Mouse (Mus musculus) kidney, postnatal 0 days (tissue): ENCODE measurements around the gene Tacc3. TPM values are rescaled to one million over a fixed set of nuclear protein-coding genes. Genes with fewer than 3 reads are reported as not detected.

ENCODE experiments used
- ATAC-seq: fragments of 200-750 bp; cut with Nextera tagmentation; replicated peaks from 2 replicates; pipeline ENCODE4 v1.8.0; 2017; ENCODE audit warnings: low read depth, moderate number of reproducible peaks, moderate TSS enrichment, moderate library complexity; ENCODE audit not compliant: low FRiP score
- DNase-seq: peaks from one replicate; pipeline ENCODE4 v3.0.0-alpha.2; 2016; ENCODE audit warnings: low spot score
- H3K27ac ChIP-seq: fragments of 300-500 bp; sonication (generic); 2 replicates; pipeline ENCODE4 v1.5.1; 2014; ENCODE audit warnings: mild to moderate bottlenecking
- H3K27me3 ChIP-seq: fragments of 300-500 bp; sonication (generic); 2 replicates; pipeline ENCODE4 v1.6.1; 2014; ENCODE audit warnings: low read length, mixed read lengths; ENCODE audit not compliant: insufficient read depth
- H3K36me3 ChIP-seq: fragments of 300-500 bp; sonication (generic); 2 replicates; pipeline ENCODE4 v1.6.1; 2014; ENCODE audit warnings: low read length, mixed read lengths; ENCODE audit not compliant: insufficient read depth
- H3K4me1 ChIP-seq: fragments of 300-500 bp; sonication (generic); replicated peaks from 2 replicates; pipeline ENCODE4 v1.6.1; 2014; ENCODE audit warnings: antibody characterized with exemption, low read length, mixed read lengths; ENCODE audit not compliant: insufficient read depth
- H3K4me2 ChIP-seq: fragments of 300-500 bp; sonication (generic); 2 replicates; pipeline ENCODE4 v1.6.1; 2014; ENCODE audit warnings: mild to moderate bottlenecking, low read length, moderate library complexity, mixed read lengths
- H3K4me3 ChIP-seq: fragments of 300-500 bp; sonication (generic); replicated peaks from 2 replicates; pipeline ENCODE4 v1.5.1; 2014; ENCODE audit warnings: low read depth, low read length
- H3K9ac ChIP-seq: fragments of 300-500 bp; sonication (generic); 2 replicates; pipeline ENCODE4 v1.6.1; 2014; ENCODE audit warnings: low read depth, low read length
- H3K9me3 ChIP-seq: fragments of 300-500 bp; sonication (generic); replicated peaks from 2 replicates; pipeline ENCODE4 v1.6.1; 2016; ENCODE audit warnings: low read length, inconsistent platforms, mixed read lengths
- CTCF ChIP-seq: IDR thresholded peaks from 2 replicates; pipeline ENCODE4 v1.5.1; 2016; ENCODE audit warnings: antibody characterized with exemption, low read depth, mild to moderate bottlenecking, moderate library complexity
- WGBS: fragments of 180-500 bp; shearing (Covaris S2); extraction: QIAGEN DNeasy Blood & Tissue Kit; methylation state at CpG from one replicate; pipeline ENCODE4 v1.1.7; 2014; 5-methylcytosine and 5-hydroxymethylcytosine counted together
- polyA plus RNA-seq: library from polyadenylated mRNA; unstranded; fragments of >200 nt; fragmentation: Nextera tagmentation; extraction: Ambion mirVana; gene quantifications from 2 replicates; pipeline ENCODE4 v1.2.1, GENCODE M21; 2015

The Tacc3 gene
- polyA plus RNA-seq, 1 experiment from 2014 or later = 74.3 TPM

GRCm38 (mm10) chr5:33700010-33700409, 42.1 kb downstream of the Tacc3 start:
- H3K4me3 ChIP-seq = no peak overlapping the region
- DNase-seq (no peak), ATAC-seq (no peak)
- H3K9ac ChIP-seq = no peak overlapping the region
- no peaks in the 10 kb centered on the region for H3K27me3 ChIP-seq
- H3K9me3 ChIP-seq = no peaks in the 10 kb centered on the region
- H3K4me2 ChIP-seq = no peak overlapping the region
- no peak overlapping the region for H3K27ac ChIP-seq
- no peaks in the 10 kb centered on the region for H3K36me3 ChIP-seq
- TF ChIP-seq CTCF = no peak
- WGBS = 38% methylated on average over 13 of the region's 13 CpGs
- H3K4me1 ChIP-seq = peaks cover 26% of the 10 kb centered on the region

GRCm38 (mm10) chr5:33701832-33702231, 43.9 kb downstream of the Tacc3 start:
- H3K4me3 ChIP-seq = no peak overlapping the region
- DNase-seq (no peak), ATAC-seq (no peak)
- H3K4me2 ChIP-seq = no peak overlapping the region
- H3K4me1 ChIP-seq = peaks cover 34% of the 10 kb centered on the region
- no peak for TF ChIP-seq CTCF
- no peak overlapping the region for H3K27ac ChIP-seq
- H3K27me3 ChIP-seq = no peaks in the 10 kb centered on the region
- no peak overlapping the region for H3K9ac ChIP-seq
- H3K36me3 ChIP-seq = no peaks in the 10 kb centered on the region
- 81% methylated on average over 11 of the region's 11 CpGs for WGBS
- no peaks in the 10 kb centered on the region for H3K9me3 ChIP-seq

- H3K27ac ChIP-seq = no peak overlapping the region
- DNase-seq (no peak), ATAC-seq (no peak)
- no peaks in the 10 kb centered on the region for H3K36me3 ChIP-seq
- TF ChIP-seq CTCF = no peak
- H3K27me3 ChIP-seq = no peaks in the 10 kb centered on the region
- H3K9ac ChIP-seq = no peak overlapping the region
- no peaks in the 10 kb centered on the region for H3K9me3 ChIP-seq
- no peak overlapping the region for H3K4me2 ChIP-seq
- no peak overlapping the region for H3K4me3 ChIP-seq
- H3K4me1 ChIP-seq = peaks cover 41% of the 10 kb centered on the region
- 70% methylated on average over 8 of the region's 8 CpGs for WGBS
Observed at GRCm38 (mm10) chr5:33703999-33704398, 46.1 kb downstream of the Tacc3 start.

GRCm38 (mm10) chr5:33704945-33705611, 47.1 kb downstream of the Tacc3 start:
- no peak overlapping the region for H3K27ac ChIP-seq
- H3K27me3 ChIP-seq = no peaks in the 10 kb centered on the region
- WGBS = 16% methylated on average over 11 of the region's 11 CpGs
- H3K4me2 ChIP-seq = no peak overlapping the region
- TF ChIP-seq CTCF = no peak
- no peaks in the 10 kb centered on the region for H3K9me3 ChIP-seq
- H3K36me3 ChIP-seq = no peaks in the 10 kb centered on the region
- peaks cover 41% of the 10 kb centered on the region for H3K4me1 ChIP-seq
- no peak overlapping the region for H3K9ac ChIP-seq
- ATAC-seq (no peak), DNase-seq (no peak)
- no peak overlapping the region for H3K4me3 ChIP-seq

GRCm38 (mm10) chr5:33705612-33706349, 47.9 kb downstream of the Tacc3 start:
- no peaks in the 10 kb centered on the region for H3K27me3 ChIP-seq

GRCm38 (mm10) chr5:33706350-33706629, 48.4 kb downstream of the Tacc3 start:
- ATAC-seq (no peak), DNase-seq (no peak)
- 95% methylated on average over 1 of the region's 1 CpGs for WGBS
- H3K27me3 ChIP-seq = no peaks in the 10 kb centered on the region
- H3K4me2 ChIP-seq = no peak overlapping the region
- H3K9me3 ChIP-seq = no peaks in the 10 kb centered on the region
- H3K27ac ChIP-seq = peak overlapping the region; percentile 21; the same call in 1 of the 2 replicates
- no peak overlapping the region for H3K9ac ChIP-seq
- peaks cover 41% of the 10 kb centered on the region for H3K4me1 ChIP-seq
- no peak overlapping the region for H3K4me3 ChIP-seq
- no peak for TF ChIP-seq CTCF
- no peaks in the 10 kb centered on the region for H3K36me3 ChIP-seq

More at GRCm38 (mm10) chr5:33705612-33706349, 47.9 kb downstream of the Tacc3 start:
- H3K4me2 ChIP-seq = no peak overlapping the region
- DNase-seq = no peak
- no peaks in the 10 kb centered on the region for H3K36me3 ChIP-seq
- H3K4me3 ChIP-seq = no peak overlapping the region
- no peak for TF ChIP-seq CTCF
- 45% methylated on average over 9 of the region's 9 CpGs for WGBS
- H3K9ac ChIP-seq = no peak overlapping the region
- peaks cover 41% of the 10 kb centered on the region for H3K4me1 ChIP-seq
- H3K9me3 ChIP-seq = no peaks in the 10 kb centered on the region
- peak overlapping the region; percentile 21; the same call in 1 of the 2 replicates for H3K27ac ChIP-seq
- no peak for ATAC-seq
